Mouse (Mus musculus): ENCODE results near the gene Ctu1.
"Not testable (repeated sequence)": the region's sequence is repeated elsewhere in the genome, so short reads cannot be mapped to it uniquely, and the experiment has no call there.

Gene Ctu1

DNA sequence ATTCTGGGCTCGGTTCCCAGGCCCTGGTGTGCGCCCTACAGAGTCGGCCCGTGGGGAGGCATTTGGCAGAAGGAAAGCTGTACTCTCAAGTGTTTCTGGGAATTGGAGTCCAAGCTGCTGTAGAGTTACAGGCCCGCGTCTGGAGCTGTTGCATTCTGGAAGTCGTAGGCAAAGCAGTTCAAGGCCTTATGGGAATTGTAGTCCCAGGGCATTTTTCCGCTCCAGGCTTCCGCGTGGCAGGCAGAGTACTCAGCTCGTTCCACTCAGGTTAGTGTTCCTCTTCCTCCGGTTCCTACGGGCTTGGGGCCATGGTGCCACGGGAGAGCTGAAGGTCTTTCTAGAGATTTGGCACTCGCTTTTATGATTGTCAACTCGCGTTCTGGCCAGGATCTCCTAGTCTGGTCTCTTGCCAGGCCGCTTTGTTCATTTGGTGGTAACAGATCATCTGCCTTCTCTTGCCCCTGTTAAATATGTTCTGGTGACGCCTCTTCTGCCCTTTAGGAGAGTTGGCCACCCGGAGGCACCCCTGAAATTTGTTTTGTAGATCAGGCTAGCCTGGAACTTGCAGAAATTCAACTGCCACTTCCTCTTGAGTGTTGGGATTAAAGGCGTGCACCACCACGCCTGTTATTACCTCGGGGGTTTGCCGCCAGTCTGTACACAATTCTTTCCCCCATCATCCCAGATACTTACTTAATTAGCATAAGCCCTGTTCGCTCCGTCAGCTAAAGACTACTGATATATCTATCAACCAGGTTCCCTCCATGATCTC, at the start of gene Ctu1:
TSS of gene Ctu1 (plus strand) at position 208 of the 772 bp plus-strand sequence.
- peak; percentile 92 for DNase-seq

DNA sequence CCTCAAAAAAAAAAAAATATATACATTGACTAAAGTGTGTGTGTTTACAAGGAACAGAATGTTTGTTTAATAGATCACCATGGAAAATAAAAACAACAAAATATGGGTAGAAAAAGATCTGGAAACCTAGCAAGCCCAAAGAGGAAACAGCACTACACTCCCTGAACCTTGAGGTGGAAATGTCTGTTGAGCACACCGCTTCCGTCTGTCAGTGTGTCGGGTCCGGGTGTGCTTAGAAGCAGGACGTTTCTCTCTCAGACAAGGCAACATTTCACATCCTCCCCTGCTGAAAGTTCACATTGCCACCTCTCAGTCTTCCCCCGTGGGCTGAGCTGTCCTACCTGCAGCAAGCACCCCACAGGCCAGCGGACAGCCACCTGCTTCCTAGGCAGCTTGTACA, 48.9 kb upstream of the Ctu1 start:
- DNase-seq = no peak

DNA sequence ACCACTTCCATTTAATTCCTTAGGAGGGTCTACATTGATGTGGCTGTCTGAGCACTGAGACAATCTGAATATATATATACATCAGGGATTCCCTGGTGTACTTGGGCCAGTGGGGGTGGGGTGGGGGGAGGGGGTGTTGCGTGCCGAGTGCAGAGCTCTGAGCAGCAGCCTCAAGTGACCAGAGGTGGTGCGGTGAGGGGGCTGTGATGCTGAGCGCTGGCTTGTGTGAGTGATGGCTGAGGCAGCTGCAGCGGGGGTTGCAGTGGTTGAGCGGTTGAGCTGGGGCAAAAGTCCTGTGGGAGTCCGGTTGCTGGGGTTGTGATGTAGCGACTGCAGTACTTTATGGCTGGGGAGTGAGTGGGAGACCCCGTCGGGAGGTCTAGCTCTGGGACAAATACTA, 48.0 kb upstream of the Ctu1 start:
- no peak for DNase-seq

DNA sequence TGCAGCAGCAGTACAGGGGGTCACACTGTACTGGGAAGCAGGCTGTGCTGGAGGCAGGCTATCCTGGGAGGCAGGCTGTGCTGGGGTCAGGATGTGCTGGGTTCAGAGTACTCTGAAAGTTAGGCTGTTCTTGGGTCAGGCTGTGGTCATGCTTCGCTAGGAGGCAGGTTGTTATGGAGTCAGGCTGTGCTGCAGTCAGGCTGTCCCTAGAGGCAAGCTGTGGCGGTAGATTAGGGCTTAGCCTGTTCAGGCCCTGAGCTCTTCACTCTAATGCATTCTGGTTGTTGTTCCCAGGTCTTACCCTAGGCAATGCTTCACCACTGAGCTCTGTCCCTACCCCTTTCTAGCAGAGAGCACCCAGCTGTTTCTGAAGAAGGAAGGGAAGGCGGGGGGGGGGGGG, 46.8 kb upstream of the Ctu1 start:
- no peak for DNase-seq

DNA sequence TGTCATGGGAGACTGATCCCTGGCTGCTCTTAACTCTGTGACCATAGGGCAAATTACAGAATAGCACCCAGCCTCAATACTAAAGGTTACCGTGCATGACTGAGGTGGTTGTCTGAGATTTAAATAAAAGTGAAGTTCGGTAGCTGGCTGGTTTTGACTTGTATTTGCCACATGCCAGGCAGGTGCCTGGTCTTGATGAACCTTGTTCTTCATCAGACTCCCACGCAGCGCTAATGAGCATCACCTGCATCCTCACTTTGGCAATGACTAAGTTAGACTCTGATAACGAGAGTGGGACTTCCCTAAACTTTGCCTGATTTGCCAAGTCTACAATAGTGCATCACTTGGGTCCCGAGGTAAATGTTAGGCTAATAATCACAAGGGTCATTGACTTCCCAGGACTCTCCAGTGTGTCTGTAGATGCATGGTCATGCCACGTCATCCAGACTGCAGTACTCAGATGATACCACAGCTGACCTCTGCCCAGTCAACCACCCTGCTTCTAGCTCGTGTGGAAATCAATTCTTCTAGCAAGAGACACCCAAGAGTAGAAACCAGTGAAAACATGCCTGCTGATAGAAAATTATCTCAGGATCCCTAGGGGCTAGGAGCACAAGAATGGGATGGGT, 45.9 kb upstream of the Ctu1 start:
- DNase-seq = no peak

DNA sequence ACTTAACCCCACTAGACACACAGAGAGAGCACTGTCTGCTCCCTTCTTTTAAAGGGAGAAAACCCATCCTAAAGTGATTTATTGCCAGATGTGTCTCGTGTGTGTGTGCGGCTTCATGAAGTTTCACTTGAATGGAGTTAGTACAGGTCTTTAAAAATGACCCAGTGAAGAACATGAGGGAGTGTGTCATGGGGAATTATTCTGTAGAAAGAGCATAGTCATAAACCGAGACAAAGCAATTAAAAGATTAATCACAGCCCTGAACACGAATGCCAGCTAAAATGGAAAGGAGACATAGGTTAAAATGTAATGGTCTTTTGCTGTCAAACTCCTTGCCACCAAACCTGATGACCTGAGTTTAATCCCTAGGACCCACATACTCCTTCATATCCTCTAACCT, 37.9 kb upstream of the Ctu1 start:
- no peak for DNase-seq

DNA sequence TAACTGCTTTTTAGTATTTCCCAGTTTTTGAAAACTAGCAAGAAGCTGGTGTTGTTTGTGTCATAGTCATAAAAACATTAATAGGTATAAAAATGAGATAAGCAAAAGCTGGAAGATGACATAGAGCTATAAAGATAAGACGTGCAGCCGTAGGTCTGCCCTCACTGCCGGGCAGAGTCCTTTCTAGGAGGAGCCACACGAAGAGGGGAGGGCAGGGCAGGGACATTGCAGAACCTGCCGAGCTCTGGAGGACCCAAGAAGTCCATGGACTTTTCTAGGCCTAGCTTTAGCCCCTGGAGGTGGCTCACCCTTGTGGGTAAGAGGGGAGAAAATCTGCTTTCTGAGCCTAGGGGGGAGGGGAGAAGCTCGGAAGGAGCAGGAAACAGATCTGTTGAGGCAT, 37.3 kb upstream of the Ctu1 start, which contains the start of gene Ceacam18:
TSS of gene Ceacam18 (plus strand) at position 208 of the 400 bp plus-strand sequence.
- no peak for DNase-seq

DNA sequence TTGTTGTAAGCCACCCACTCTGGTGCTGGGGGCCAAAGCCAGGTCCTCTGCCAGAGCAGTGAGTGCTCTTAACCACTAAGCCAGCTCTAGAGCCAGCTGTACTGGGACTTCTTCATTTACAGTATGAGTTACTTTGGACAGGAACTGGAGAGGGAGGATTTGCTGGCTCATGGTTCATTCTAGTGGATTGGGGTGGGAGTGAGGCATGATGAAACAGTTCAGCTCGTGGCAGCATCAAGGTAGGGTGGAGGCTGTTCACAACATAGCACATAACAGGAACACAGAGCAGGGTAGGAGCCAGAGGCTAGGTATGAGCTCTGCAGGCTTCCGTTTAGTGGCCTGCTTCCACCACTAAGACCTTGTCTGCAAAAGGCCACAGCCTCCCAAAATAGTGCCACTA, 35.6 kb upstream of the Ctu1 start:
- no peak for DNase-seq

DNA sequence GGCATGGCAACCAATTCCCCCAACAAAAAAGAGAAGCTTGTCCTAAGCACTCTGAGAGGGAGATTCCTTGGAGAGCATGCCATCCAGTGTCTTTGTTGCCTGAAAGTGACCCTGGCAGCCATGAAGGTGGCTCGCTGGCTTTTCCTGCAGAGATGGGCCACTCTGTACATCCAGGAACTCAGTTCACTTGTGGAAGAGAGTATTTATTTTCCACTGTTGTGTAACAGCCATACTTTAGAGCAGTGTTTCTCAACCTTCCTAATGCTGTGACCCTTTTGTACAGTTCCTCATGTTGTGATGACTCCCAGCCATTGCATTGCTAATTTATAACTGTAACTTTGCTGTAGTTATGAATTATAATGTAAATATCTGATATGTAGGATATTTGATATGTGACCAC, 34.7 kb upstream of the Ctu1 start:
- DNase-seq = no peak

DNA sequence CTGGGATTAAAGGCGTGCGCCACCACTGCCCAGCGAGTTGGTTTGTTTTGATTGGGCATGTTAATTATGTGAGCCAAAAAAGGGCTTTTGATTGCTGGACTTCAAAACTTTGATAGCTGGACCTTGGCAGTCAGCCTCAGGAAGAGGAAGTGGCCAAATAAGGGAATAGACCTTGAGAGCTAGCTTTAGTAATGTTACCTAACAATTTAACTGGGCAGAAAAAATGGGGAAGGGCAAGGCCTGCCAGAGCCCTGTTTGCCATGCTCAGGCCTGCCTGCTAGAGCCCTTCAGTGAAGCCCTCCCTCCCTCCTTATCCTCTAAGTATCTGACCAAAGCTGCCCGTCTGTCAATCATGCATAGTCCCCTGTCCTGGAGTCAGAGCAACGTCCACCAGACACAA, 29.2 kb upstream of the Ctu1 start:
- no peak for DNase-seq

DNA sequence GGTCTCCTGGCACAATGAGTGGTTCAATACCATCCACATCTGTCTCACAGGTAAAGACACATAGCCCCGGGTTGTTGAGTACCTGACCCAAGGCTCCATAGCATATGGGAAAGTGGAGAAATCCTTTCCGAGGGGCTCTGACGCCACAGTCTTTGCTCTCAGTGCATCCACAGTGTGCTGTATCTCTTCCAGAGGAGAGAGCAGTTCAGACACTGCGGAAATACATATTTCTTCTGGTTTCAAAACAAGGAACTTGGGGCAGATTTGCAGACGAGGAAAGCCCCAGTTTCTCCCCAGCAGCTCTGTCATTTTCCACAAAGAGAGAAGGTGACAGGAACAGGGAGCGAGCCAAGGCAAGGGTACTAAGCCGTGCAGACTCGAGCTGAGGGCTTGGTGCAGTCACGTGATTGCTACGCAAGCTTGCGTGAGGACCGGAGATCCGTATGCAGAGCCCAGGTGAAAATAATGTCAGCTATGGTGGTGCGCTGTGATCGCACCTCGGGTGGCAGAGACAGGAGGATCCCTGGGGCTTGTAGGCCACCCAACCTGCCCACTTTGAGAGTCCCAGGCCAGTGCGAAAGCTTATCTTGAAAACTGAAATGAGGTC, 28.7 kb upstream of the Ctu1 start:
- no peak for DNase-seq

DNA sequence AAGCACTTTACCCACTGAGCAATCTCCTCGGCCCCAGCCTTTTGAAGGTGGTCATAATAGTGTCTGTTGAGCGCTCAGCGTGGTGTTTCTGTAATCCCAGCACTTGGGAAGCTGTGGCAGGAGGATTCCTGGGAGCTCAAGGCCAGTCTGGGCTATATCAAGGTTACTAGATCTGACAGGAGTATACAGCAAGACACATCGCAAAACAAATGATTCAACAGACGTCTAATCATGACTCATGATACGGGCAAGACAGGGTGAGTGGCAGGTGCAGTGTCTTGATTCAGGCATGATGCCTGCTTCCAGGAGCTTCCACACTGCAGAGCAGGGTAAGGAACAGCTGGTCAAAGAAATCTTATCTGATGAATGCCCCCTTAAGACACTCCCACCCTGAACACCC, 19.1 kb upstream of the Ctu1 start:
- no peak for DNase-seq

DNA sequence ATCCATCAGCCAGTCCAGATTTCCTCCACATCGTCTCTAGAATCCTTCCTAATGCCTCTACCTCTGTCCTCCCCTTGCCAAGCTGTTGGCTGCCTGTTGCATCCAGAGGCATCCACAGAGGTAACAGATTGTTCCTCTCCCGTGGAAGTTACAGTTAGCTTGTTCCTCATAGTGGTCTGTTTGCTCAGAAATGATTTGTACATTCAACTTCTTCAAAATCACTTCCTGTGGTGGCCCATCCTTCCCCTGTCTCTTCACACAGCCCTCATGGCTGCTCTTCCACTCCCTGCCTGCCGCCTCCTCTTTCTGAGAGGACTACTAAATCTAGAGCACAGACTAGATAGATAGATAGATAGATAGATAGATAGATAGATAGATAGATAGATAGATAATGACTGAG, 17.3 kb upstream of the Ctu1 start:
- no peak for DNase-seq

DNA sequence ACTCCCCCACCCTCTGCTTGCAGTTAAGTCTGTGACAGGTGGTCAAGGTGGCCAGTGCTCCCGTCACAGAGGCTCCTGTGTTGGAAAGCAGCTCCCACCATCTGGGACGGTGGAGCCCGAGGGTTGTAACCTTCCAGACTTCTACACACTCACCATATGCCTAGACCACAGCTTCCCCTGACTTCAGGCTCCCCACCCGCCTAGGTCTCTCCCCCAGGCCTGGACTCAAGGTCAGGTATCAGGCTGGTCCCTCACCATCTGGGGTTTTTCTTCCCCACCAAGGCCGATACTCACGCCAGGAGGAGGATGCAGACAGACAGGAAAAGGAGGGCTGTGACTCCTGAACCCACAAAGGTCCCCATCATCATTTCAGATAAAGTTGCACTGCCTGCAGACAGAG, 15.6 kb upstream of the Ctu1 start:
- DNase-seq = no peak

DNA sequence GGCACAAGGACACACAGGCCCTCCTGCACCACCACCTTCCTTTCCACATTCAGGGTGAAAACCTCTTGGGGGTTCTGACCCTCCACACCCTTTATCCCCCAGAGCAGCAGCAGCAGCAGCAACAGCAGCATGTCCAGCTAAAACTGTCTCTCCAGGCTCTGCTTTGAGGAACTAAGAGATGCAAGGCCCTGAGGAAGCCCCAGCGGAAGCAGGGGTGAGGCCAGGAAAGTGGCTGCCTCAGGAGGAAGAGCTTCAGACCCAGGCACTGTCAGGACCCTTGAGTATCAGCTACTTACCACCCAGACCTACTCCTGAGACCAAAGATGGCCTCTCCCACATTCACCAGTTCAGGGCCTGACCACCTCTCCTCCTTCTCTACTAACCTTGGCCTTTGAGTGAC, 11.8 kb upstream of the Ctu1 start, which contains the start of gene Siglece:
TSS of gene Siglece (minus strand) at position 160 of the 400 bp plus-strand sequence.
- DNase-seq = no peak

DNA sequence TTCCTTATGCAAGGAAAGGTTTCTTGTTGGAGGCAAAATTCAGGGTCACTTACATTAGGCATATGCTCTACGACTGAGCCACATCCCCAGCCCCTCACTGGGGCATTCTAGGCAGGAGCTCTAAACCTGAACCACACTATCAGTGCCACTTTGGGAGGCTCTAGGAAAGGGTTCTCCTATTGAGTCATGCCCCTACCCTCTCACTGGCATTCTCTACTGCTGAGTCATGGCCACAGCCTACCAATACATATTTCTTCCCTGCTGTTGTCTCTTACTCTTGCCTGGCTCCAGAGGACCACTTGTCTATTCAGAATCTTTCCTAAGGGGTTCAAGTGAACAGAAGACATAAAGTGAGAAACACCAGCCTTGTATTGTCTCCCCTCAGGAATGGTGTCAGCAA, 9.0 kb upstream of the Ctu1 start:
- DNase-seq = no peak

DNA sequence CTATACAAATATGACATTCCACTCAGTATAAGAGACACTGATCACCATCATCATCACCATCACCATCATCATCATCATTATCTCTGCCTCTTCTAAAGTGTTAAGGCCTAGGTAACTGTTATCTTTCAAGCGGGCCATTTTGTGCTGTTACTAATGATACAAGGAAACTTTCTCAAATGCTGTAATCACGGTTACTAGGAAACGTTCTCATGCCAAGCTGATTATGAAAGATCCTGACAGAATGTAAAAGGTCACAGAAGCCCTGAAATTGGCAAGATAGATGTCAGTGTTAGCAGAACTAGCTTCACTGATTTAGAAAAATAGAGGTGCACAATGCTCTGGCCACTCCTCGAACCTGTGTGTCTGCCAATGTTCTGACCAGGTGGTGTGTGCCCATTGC, 4.6 kb upstream of the Ctu1 start:
- not testable (repeated sequence) for DNase-seq

DNA sequence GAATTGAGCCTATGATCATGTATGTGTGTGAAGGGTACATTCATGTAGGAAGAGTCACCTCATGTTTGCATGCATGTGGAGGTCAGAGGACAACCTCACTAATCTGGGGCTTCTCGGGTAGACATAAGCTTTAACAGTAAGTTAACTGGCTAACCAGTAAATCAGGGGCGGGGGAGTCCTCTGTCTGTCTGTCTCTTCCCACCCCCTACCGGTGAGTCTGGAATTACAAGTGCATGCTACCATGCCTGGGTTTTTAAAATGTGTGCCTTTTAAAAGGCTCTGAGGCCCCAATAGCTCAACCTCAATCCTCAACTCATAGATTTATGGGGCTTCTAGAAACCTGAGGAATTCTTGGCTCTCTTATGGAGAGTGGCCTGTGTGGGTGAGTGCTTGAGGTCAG, 3.2 kb upstream of the Ctu1 start:
- DNase-seq = peak; percentile 21

DNA sequence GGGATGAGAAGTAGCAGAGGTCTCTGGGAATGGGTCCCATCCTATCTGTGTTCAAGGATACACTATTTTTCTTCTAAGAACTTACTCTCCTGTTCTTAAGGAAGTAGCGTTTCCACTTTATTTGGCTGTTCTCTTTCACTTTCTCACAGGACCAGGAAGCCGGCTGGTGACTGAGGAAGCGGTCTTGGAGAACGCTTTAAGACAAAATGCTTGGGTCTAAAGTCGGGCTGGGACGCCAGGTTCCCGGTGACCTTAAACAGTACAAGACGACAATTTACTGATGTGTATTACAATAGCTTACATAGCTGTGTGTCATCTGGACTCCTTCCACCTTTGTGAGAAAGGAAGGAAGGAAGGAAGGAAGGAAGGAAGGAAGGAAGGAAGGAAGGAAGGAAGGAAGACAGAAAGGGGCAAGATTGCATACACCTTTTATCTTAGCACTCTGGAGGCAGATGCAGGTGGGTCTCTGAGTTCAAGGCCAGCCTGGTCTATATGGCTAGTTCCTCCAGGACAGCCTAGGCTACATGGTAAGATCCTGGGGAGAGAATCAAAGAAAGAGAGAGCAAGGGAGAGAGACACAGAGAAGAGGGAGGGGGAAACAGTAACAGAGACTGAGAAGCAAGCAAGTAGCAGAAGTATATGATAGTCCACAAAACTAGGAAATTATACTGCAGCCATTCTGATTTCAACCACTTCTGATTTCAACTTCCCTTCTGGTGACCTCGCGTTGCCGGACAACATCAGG, 580 bp upstream of the Ctu1 start:
- DNase-seq = no peak

DNA sequence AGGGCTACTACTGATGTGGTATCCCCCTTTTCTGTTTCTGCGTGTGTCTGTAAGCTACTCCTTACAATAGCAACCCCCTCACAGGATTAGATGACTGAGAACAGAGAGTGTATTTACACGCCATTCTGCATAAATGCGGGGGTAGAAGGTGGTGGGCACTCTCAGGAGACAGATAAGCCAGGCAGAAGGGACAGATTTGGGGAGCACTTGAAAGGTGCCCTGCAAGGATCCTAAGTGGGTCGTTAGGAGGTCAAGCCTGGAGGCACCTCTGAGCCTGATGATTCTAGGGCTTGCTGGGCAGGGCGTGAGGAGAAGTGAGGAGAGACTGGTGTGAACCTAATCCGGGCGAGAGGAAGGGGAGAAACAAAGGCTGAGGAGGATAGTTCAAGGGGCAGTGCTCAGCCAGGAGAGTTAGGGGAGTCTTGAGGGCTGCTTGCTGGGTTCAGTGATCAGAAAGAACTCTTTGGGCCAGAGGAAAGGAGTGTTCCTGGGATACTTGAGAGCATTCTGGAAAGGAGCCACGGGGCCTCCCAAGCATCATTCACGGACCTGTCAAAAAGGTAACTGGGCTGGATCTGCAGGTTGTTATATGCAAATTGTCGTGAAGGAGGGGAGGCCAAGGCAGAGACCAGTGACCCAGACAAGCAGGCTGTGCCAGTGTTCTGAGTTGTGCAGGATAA, 905 bp downstream of the Ctu1 start:
- DNase-seq = peak; percentile 25

DNA sequence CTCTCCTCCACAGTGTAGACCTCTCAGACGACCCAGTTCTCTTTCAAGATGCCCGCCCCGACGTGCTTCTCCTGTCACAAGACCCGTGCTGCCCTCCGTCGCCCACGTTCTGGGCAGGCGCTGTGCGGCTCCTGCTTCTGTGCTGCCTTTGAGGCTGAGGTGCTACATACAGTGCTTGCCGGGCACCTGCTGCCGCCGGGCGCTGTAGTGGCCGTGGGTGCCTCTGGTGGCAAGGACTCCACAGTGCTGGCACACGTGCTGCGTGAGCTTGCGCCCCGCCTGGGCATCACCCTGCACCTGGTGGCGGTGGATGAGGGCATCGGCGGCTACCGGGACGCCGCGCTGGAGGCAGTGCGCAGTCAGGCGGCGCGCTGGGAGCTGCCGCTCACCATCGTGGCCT, 3.3 kb downstream of the Ctu1 start:
- DNase-seq = no peak

DNA sequence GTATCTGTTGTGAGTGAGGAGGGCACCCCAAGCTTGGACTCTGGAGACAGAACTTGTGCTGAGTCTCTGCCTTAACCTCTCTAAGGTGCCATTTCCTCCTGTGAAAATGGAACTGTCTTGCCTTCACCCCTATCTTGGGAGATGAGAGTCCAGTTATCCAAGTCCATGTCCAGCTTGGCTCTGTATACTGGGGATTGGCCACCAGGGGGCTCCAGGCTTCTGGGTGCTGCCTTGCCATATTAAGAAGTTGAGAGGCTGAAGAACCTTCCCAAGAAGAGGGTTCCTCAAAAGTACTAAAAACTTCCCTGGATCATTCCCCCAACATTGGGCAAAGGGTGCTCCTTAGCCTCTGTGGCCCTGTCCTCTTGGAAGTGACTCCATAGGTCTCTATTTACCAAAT, 6.7 kb downstream of the Ctu1 start:
- DNase-seq = peak; percentile 69

DNA sequence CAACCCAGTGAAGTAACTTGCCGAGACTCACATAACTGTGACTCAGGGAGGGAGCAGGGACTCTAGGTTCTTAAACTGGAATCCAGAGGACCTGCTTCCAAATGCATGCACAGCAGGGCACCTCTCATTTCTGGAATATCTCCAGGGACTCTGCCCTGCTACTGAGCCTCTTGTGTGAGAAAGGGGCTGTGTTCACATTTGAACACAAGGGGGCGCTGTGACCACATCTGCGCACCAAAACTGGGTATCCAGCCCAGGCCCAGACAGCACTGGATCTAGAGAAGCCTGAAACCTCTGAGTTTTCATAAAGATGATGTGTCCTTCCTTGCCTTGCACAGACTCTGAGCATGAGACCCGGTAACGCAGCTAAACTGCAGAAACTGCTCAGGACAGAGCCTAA, 9.1 kb downstream of the Ctu1 start:
- peak; percentile 77 for DNase-seq

All from kidney, postnatal 10 days (tissue).